Mouse (Mus musculus): Measurements from ENCODE around the gene Glul.

DNA sequence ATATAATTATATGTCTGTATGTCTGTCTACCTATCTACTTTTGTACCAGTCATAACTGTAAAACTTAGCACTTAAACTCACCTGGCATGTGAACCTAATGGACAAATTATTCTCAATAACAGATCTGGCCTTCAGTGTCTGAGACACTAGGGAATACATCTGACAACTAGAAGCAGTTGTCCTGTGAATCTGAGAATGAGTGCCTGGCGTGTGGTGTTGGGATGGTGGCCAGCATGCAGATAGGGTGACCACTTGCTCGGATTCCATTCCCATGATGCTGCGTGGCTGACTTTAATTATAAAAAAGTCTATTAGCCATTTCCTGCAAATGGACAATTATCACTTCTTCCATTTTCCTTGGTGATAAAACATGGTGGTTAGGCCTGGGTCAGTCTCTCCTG, 6.1 kb downstream of the Glul start:
- no peak for TF ChIP-seq MAX (IDR thresholded peaks at IDR 0.05; ENCODE audit: low read length)
- no peak for TF ChIP-seq POLR2A (IDR thresholded peaks at IDR 0.05; ENCODE audit: low read depth, low read length)
- TF ChIP-seq UBTF (IDR thresholded peaks at IDR 0.05; ENCODE audit: low read depth, low read length) = no peak
- TF ChIP-seq CTCF (conservative IDR thresholded peaks at IDR 0.05 in 1 of 2, IDR thresholded peaks at IDR 0.05 in 1 of 2; ENCODE audit: low read depth in 2 of 2, low read length in 2 of 2) = no peak
- TF ChIP-seq KAT2A (IDR thresholded peaks at IDR 0.05; ENCODE audit: insufficient replicate concordance, low read length) = no peak
- no peak for TF ChIP-seq MEF2A (IDR thresholded peaks at IDR 0.05; ENCODE audit: borderline replicate concordance, low read depth, low read length)
- TF ChIP-seq CHD2 (IDR thresholded peaks at IDR 0.05; ENCODE audit: low read length) = no peak
- TF ChIP-seq GABPA (IDR thresholded peaks at IDR 0.05; ENCODE audit: insufficient replicate concordance, low read depth, low read length) = no peak
- TF ChIP-seq EP300 (IDR thresholded peaks at IDR 0.05; ENCODE audit: low read length) = no peak
